Mouse (Mus musculus) forebrain, embryonic 11.5 days (tissue): ENCODE results near the gene Mrtfa. TPM values are rescaled to one million over a fixed set of nuclear protein-coding genes. Genes with fewer than 3 reads are reported as not detected.
"Not testable (repeated sequence)": the region's sequence is repeated elsewhere in the genome, so short reads cannot be mapped to it uniquely, and the experiment has no call there.

ENCODE experiments used
- ATAC-seq: fragments of 200-750 bp; cut with Nextera tagmentation; replicated peaks from 2 replicates; pipeline ENCODE4 v1.8.0; 2017; ENCODE audit warnings: moderate TSS enrichment; ENCODE audit not compliant: low FRiP score
- DNase-seq: peaks from one replicate; pipeline ENCODE4 v3.0.0-alpha.2; 2017; ENCODE audit warnings: low spot score
- H3K27ac ChIP-seq: fragments of 300-500 bp; sonication (generic); 2 replicates; pipeline ENCODE4 v1.5.1; 2014; ENCODE audit warnings: low read depth, low read length
- H3K27me3 ChIP-seq: fragments of 300-500 bp; sonication (generic); 2 replicates; pipeline ENCODE4 v1.6.1; 2014; ENCODE audit warnings: mild to moderate bottlenecking, low read length, mixed read lengths; ENCODE audit not compliant: control insufficient read depth, insufficient read depth
- H3K36me3 ChIP-seq: fragments of 300-500 bp; sonication (generic); 2 replicates; pipeline ENCODE4 v1.6.1; 2014; ENCODE audit warnings: mild to moderate bottlenecking, low read length, moderate library complexity, mixed read lengths; ENCODE audit not compliant: control insufficient read depth, insufficient read depth
- H3K4me1 ChIP-seq: fragments of 300-500 bp; sonication (generic); replicated peaks from 2 replicates; pipeline ENCODE4 v1.6.1; 2014; ENCODE audit warnings: low read length, mixed read lengths; ENCODE audit not compliant: control insufficient read depth, insufficient read depth
- H3K4me2 ChIP-seq: fragments of 300-500 bp; sonication (generic); 2 replicates; pipeline ENCODE4 v1.6.1; 2014; ENCODE audit warnings: low read depth, mild to moderate bottlenecking, low read length, moderate library complexity, mixed read lengths; ENCODE audit not compliant: severe bottlenecking
- H3K4me3 ChIP-seq: fragments of 300-500 bp; sonication (generic); 2 replicates; pipeline ENCODE4 v1.5.1; 2014; ENCODE audit warnings: low read depth, low read length
- H3K9ac ChIP-seq: fragments of 300-500 bp; sonication (generic); 2 replicates; pipeline ENCODE4 v1.6.1; 2014; ENCODE audit warnings: low read length
- H3K9me3 ChIP-seq: fragments of 300-500 bp; sonication (generic); 2 replicates; pipeline ENCODE4 v1.6.1; 2016; ENCODE audit warnings: low read length, mixed read lengths; ENCODE audit not compliant: control insufficient read depth
- WGBS: fragments of 180-500 bp; shearing (Covaris S2); extraction: QIAGEN DNeasy Blood & Tissue Kit; methylation state at CpG from one replicate; pipeline ENCODE4 v1.1.7; 2014; 5-methylcytosine and 5-hydroxymethylcytosine counted together
- polyA plus RNA-seq: library from polyadenylated mRNA; unstranded; fragments of >200 nt; fragmentation: Nextera tagmentation; extraction: Ambion mirVana; gene quantifications from 2 replicates; pipeline ENCODE4 v1.2.1, GENCODE M21; 2014

Mrtfa gene
- polyA plus RNA-seq, 1 experiment from 2014 or later = 30.5 TPM

DNA sequence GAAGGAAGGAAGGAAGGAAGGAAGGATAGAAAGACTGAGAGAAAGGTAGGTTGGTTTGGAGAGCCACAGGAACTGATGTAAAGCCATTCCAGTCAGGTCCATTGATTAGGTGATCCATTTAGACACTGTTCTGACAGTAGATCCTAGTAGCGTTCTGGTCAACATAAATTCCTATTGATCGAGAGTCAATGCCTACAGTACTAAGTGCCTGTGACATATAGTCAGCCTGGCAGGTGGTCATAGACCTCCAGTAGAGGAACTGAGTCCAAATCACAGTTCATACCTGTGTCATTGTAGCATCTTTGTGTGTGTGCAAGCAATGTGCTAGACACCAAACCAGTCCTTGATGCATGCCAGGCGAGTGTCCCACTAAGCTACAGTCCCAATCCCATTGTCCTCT lies 37.7 kb upstream of the Mrtfa start:
- H3K4me3 ChIP-seq = no peak overlapping the region
- no peaks in the 10 kb centered on the region for H3K9me3 ChIP-seq
- no peak overlapping the region for H3K27ac ChIP-seq
- H3K4me1 ChIP-seq = no peaks in the 10 kb centered on the region
- no peak overlapping the region for H3K9ac ChIP-seq
- no peaks in the 10 kb centered on the region for H3K36me3 ChIP-seq
- no peak for ATAC-seq
- H3K4me2 ChIP-seq = no peak overlapping the region
- DNase-seq = no peak
- 90% methylated on average over 3 of the region's 3 CpGs for WGBS
- H3K27me3 ChIP-seq = no peaks in the 10 kb centered on the region

DNA sequence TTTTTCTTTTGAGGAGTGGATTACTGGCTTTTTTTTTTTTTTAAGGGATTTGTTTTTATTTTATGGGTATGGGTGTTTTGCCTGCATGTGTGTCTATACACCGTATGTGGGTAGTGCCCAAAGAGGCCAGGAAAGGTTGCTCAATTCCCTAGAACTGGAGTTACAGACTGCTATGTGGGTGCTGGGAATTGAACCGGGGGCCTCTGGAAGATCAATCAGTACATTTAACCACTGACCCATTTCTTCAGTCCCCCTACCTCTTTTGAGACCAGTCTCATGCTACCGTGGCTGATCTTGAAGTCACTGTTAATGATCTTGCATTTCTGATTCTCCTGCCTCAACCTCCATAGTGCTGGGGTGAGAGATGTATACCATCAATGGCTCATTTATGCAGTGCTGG lies 36.7 kb upstream of the Mrtfa start:
- Histone ChIP-seq H3K27ac (no peak overlapping the region), H3K27me3 (no peaks in the 10 kb centered on the region), H3K36me3 (no peaks in the 10 kb centered on the region), H3K4me1 (no peaks in the 10 kb centered on the region), H3K9ac (no peak overlapping the region), H3K4me2 (no peak overlapping the region), H3K9me3 (no peaks in the 10 kb centered on the region), H3K4me3 (no peak overlapping the region)
- no peak for DNase-seq
- no peak for ATAC-seq
- WGBS = 95% methylated on average over 3 of the region's 3 CpGs

DNA sequence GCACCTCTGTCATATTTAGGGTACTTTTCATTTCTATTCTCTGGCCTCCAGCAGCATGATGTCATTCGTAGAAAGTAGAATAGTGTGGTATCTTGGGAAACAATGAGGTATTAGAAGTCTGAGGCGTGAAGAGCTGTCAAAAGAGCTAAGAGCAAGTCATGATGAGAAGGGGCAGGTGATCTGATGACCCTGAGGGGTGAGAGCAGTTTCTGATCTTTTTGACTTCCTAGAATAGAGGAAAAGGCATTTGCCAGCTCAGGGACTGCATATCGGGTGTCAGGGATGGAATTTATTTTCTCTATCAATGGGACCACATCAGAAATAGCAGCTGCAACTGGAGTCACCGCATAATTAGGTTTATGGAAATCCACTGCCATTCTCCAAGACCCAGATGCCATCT lies 36.2 kb upstream of the Mrtfa start:
- H3K4me2 ChIP-seq = no peak overlapping the region
- no peaks in the 10 kb centered on the region for H3K4me1 ChIP-seq
- no peaks in the 10 kb centered on the region for H3K36me3 ChIP-seq
- WGBS = 68% methylated on average over 4 of the region's 4 CpGs
- no peaks in the 10 kb centered on the region for H3K27me3 ChIP-seq
- no peak overlapping the region for H3K9ac ChIP-seq
- no peaks in the 10 kb centered on the region for H3K9me3 ChIP-seq
- H3K4me3 ChIP-seq = no peak overlapping the region
- ATAC-seq = no peak
- no peak overlapping the region for H3K27ac ChIP-seq
- DNase-seq = no peak

DNA sequence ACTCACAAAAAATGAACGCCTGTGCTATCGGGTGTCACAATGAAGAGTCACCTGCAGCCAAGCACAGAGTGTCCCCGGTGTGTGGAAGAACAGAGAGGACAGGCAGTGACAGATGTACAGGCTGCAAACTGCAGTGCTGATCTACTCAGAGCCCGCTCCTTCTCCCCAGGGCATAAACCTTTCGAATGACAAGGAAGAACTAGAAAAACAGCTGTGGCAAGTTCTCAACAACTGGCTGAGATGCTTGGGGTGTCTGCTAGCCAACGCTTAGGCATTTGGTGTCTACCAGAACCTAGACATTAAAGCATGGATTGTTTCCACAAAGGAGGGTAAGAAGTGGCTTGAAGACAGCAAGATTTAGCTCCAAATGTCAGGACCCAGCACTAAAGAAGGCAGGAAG lies 35.2 kb upstream of the Mrtfa start:
- H3K4me3 ChIP-seq = no peak overlapping the region

DNA sequence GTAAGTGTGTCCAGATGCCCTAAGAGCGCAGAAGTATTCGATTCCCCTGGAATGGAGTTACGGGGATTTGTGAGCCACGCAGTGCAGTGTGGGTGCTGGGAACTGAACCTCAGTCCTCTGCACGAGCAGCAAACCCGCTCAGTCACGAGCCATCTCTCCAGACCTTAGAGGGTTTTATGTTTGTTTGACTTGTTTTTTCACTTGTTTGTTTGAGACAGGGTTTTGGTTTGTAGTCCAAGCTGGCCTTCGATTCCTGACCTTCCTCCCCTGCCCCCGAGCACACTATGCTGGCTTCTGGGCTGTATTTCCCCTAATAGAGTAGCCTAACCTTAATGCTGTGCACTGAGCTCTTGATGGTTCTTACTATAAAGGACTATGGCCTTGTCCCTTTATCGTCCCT lies 34.5 kb upstream of the Mrtfa start:
- Histone ChIP-seq H3K4me2 (no peak overlapping the region), H3K4me3 (no peak overlapping the region), H3K27me3 (no peaks in the 10 kb centered on the region), H3K27ac (no peak overlapping the region), H3K4me1 (no peaks in the 10 kb centered on the region), H3K36me3 (no peaks in the 10 kb centered on the region), H3K9ac (no peak overlapping the region), H3K9me3 (no peaks in the 10 kb centered on the region)
- no peak for DNase-seq
- ATAC-seq = no peak
- WGBS = 86% methylated on average over 10 of the region's 10 CpGs

More for the DNA sequence above, 35.2 kb upstream of the Mrtfa start:
- Histone ChIP-seq H3K27me3 (no peaks in the 10 kb centered on the region), H3K9ac (no peak overlapping the region), H3K4me2 (no peak overlapping the region), H3K36me3 (no peaks in the 10 kb centered on the region), H3K4me1 (no peaks in the 10 kb centered on the region), H3K9me3 (no peaks in the 10 kb centered on the region), H3K27ac (no peak overlapping the region)
- ATAC-seq (no peak), DNase-seq (no peak)
- WGBS = 80% methylated on average over 6 of the region's 6 CpGs

DNA sequence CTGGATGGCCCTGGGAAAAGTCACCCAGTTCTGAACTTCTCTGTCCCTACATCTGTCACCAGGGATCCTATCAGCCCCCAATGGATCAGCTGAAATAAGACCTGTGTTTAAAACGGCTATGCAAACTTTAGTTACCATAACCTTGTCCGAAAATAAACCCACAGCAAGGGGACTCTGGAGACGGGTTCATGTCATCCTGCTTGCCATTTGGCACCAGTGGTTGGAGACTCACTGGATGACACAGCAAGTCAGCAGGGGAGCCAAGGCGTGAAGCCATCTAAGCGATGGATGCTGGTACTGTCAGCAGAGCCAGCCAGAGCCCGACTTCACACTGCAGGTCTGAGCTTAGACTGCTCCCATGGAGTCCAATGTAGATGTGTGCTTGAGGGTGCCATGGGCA lies 30.9 kb upstream of the Mrtfa start:
- no peaks in the 10 kb centered on the region for H3K4me1 ChIP-seq
- no peak overlapping the region for H3K4me3 ChIP-seq
- ATAC-seq = no peak
- 85% methylated on average over 6 of the region's 6 CpGs for WGBS
- no peak overlapping the region for H3K9ac ChIP-seq
- H3K9me3 ChIP-seq = no peaks in the 10 kb centered on the region
- no peak for DNase-seq
- no peaks in the 10 kb centered on the region for H3K27me3 ChIP-seq
- H3K27ac ChIP-seq = no peak overlapping the region
- no peak overlapping the region for H3K4me2 ChIP-seq
- no peaks in the 10 kb centered on the region for H3K36me3 ChIP-seq

DNA sequence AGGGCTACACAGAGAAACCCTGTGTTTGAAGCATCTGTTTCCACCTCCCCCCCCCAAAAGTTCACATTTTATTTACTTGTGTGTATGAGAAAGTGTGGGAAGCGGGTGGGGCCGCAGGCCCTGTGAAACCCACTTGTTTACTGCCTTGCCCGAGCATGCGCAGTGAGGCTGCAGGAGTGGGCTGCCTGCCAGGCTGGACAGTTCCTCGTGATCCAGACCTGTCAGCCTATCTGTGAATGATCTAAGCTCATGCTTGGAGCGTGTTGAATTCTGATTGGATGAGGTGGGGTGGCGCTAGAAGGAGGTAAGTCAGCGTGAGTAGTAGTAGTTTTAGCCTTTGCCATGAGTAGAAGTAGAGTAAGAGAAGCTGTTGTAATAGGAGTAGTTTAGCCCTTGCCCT lies 29.5 kb upstream of the Mrtfa start:
- not testable (repeated sequence) for H3K36me3 ChIP-seq, H3K4me1 ChIP-seq, H3K4me3 ChIP-seq, H3K27ac ChIP-seq, H3K9ac ChIP-seq, H3K27me3 ChIP-seq, H3K9me3 ChIP-seq, DNase-seq, H3K4me2 ChIP-seq, ATAC-seq
- 75% methylated on average over 8 of the region's 8 CpGs for WGBS

DNA sequence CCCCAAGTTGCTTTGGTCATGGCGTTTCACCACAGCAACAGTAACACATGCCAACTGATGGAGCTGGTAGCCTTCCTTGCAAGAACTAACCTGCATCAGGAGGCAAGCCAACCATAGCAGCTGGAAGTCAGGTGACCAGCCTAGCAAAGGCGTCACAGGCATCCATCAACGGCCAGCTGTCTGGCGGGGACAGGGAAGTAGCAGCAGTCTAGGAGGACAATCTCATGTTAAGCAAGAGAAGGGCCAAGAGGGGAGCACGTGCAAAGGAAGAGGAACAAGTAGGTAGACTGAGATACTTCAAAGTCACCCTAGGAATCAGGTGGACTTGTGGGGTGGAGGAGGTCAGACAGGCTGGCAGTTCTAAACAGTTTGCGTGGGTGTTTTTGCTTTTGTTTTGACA lies 28.5 kb upstream of the Mrtfa start:
- no peak overlapping the region for H3K4me3 ChIP-seq
- no peak overlapping the region for H3K27ac ChIP-seq
- no peaks in the 10 kb centered on the region for H3K9me3 ChIP-seq
- H3K27me3 ChIP-seq = no peaks in the 10 kb centered on the region
- no peak overlapping the region for H3K9ac ChIP-seq
- ATAC-seq = no peak
- no peaks in the 10 kb centered on the region for H3K4me1 ChIP-seq
- no peaks in the 10 kb centered on the region for H3K36me3 ChIP-seq
- no peak overlapping the region for H3K4me2 ChIP-seq
- WGBS = 83% methylated on average over 6 of the region's 6 CpGs
- DNase-seq = no peak

DNA sequence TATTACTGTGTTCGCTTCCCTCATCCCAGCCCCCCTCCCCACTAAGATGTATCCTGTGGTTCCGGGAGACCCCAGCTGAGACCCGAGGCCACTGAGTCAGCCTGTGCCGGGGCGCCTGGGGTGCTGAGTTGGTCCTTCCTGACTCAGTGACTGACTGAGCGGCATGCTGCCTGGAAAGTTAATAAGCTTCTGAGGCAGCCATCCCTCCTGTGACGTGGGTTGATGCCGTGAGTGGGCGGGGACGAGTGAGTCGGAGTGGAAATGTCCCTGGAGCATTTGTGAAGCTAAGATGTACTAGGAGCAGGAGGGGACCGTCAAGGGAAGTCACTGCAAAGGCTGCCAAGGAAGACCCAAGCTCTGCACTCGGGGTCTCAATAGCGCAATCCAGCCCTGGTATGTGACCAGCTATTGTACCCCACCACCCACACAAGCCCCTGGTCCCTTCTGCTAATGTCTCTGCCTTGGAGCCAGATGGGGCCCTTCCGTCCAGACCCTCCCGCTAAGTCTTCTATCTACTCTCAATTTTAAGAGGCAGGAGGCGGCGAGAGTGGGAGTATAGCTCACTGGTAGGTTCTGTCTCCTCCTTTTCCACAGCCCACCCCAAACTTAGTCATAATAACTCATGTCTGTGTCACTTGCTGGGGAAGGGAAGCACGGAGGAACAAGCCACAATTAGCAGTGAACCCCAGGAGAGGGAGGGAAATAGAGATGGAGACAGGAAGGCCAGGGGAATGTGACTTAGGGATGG lies 26.5 kb upstream of the Mrtfa start:
- Histone ChIP-seq H3K27me3 (no peaks in the 10 kb centered on the region), H3K4me3 (no peak overlapping the region), H3K4me1 (0 out of 2 replicates have a peak, but pooled peaks cover 2% of the 10 kb centered on the region), H3K36me3 (no peaks in the 10 kb centered on the region), H3K4me2 (no peak overlapping the region), H3K9me3 (no peaks in the 10 kb centered on the region), H3K27ac (no peak overlapping the region), H3K9ac (no peak overlapping the region)
- WGBS = 92% methylated on average over 19 of the region's 19 CpGs
- ATAC-seq (no peak), DNase-seq (no peak)
